Mouse (Mus musculus): ENCODE data around the gene Prss43. TPM values are rescaled to one million over a fixed set of nuclear protein-coding genes. Genes with fewer than 3 reads are reported as not detected.
"Not testable (repeated sequence)": the region's sequence is repeated elsewhere in the genome, so short reads cannot be mapped to it uniquely, and the experiment has no call there.

Gene Prss43
- polyA plus RNA-seq, 1 experiment = not detected

- no peaks in the 10 kb centered on the region for H3K9me3 ChIP-seq
- H3K27me3 ChIP-seq (replicated peaks) = peaks cover 37% of the 10 kb centered on the region
- no peaks in the 10 kb centered on the region for H3K36me3 ChIP-seq (replicated peaks; ENCODE audit: low read length)
- no peak for TF ChIP-seq FLI1 (IDR thresholded peaks at IDR 0.05; ENCODE audit: low read length)
- H3K4me3 ChIP-seq (replicated peaks) = no peak within 1 kb of the TSS
- H3K4me1 ChIP-seq = no peaks in the 10 kb centered on the region
These were observed 28.6 kb upstream of the Prss43 start, which contains the start of gene Prss42 for GRCm38 (mm10) chr9:110797866-110798265. TSS of gene Prss42 (plus strand) at chr9:110798166.

GRCm38 (mm10) chr9:110800834-110801479 is 25.5 kb upstream of the Prss43 start:
- Histone ChIP-seq H3K4me3 (replicated peaks) (no peak overlapping the region), H3K4me1 (peaks cover 4% of the 10 kb centered on the region; the same call in 1 of the 2 replicates), H3K9me3 (peaks cover 10% of the 10 kb centered on the region), H3K36me3 (replicated peaks; ENCODE audit: low read length) (no peaks in the 10 kb centered on the region), H3K27me3 (replicated peaks) (peaks cover 38% of the 10 kb centered on the region)
- no peak for TF ChIP-seq FLI1 (IDR thresholded peaks at IDR 0.05; ENCODE audit: low read length)
- TF ChIP-seq GATA1 (IDR thresholded peaks at IDR 0.05; ENCODE audit: borderline replicate concordance, low read length) = no peak

DNA sequence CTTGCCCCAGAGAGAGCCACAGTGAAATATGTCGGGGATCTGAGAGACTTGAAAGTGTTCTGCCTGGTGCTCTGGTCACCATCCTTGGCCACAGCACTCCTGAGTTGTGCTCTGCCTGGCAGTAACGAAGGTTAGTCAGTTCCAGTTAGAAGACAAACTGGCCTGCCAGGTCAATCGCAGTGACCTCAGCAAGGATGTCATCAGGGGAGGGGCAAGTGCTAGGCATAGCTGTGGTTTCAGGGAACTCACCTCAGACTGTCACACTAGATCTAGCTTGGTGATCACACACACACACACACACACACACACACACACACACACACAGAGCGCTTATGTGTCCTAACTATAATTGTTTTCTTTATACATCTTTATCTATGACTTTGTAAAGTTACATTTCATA is 23.2 kb upstream of the Prss43 start:
- H3K36me3 ChIP-seq (replicated peaks; ENCODE audit: low read length) = no peaks in the 10 kb centered on the region
- H3K4me3 ChIP-seq (replicated peaks) = no peak overlapping the region
- no peak for TF ChIP-seq GATA1 (IDR thresholded peaks at IDR 0.05; ENCODE audit: borderline replicate concordance, low read length)
- TF ChIP-seq FLI1 (IDR thresholded peaks at IDR 0.05; ENCODE audit: low read length) = no peak
- peaks cover 4% of the 10 kb centered on the region; the same call in 1 of the 2 replicates for H3K4me1 ChIP-seq
- H3K27me3 ChIP-seq (replicated peaks) = peaks cover 34% of the 10 kb centered on the region
- peaks cover 11% of the 10 kb centered on the region for H3K9me3 ChIP-seq

- Histone ChIP-seq H3K27me3 (replicated peaks) (peaks cover 27% of the 10 kb centered on the region), H3K4me1 (peaks cover 4% of the 10 kb centered on the region; the same call in 1 of the 2 replicates), H3K9me3 (peaks cover 13% of the 10 kb centered on the region), H3K4me3 (replicated peaks) (no peak overlapping the region), H3K36me3 (replicated peaks; ENCODE audit: low read length) (no peaks in the 10 kb centered on the region)
- TF ChIP-seq GATA1 (IDR thresholded peaks at IDR 0.05; ENCODE audit: borderline replicate concordance, low read length) (no peak), FLI1 (IDR thresholded peaks at IDR 0.05; ENCODE audit: low read length) (no peak)
These were observed 16.4 kb upstream of the Prss43 start for GRCm38 (mm10) chr9:110810051-110810450.

GRCm38 (mm10) chr9:110813789-110814188 is 12.7 kb upstream of the Prss43 start, which contains the start of gene Prss44:
TSS of gene Prss44 (plus strand) at chr9:110813994.
- Histone ChIP-seq H3K36me3 (replicated peaks; ENCODE audit: low read length) (no peaks in the 10 kb centered on the region), H3K4me3 (replicated peaks) (peak within 1 kb of the TSS; percentile 72), H3K9me3 (peaks cover 3% of the 10 kb centered on the region; the same call in 1 of the 2 replicates), H3K27me3 (replicated peaks) (peaks cover 51% of the 10 kb centered on the region), H3K4me1 (peaks cover 4% of the 10 kb centered on the region; the same call in 1 of the 2 replicates)
- no peak for TF ChIP-seq GATA1 (IDR thresholded peaks at IDR 0.05; ENCODE audit: borderline replicate concordance, low read length)
- no peak for TF ChIP-seq FLI1 (IDR thresholded peaks at IDR 0.05; ENCODE audit: low read length)

DNA sequence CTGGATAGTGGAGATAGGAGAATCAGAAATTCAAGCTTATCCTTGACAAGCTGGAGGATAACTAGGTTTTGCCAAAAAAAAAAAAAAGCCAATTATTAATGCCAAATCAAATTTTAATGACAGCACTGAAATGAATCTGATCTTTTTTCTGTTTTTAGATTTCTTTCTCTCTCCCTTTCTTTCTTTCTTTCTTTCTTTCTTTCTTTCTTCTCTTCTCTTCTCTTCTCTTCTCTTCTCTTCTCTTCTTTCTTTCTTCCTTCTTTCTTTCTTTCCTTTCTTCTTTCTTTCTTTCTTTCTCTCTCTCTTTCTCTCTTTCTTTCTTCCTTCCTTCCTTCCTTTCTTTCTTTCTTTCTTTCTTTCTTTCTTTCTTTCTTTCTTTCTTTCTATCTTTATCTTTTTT is 5.9 kb upstream of the Prss43 start:
- not testable (repeated sequence) for H3K4me3 ChIP-seq (replicated peaks); H3K36me3 ChIP-seq (replicated peaks; ENCODE audit: low read length); H3K4me1 ChIP-seq; H3K9me3 ChIP-seq
- H3K27me3 ChIP-seq (replicated peaks) = peaks cover 74% of the 10 kb centered on the region

DNA sequence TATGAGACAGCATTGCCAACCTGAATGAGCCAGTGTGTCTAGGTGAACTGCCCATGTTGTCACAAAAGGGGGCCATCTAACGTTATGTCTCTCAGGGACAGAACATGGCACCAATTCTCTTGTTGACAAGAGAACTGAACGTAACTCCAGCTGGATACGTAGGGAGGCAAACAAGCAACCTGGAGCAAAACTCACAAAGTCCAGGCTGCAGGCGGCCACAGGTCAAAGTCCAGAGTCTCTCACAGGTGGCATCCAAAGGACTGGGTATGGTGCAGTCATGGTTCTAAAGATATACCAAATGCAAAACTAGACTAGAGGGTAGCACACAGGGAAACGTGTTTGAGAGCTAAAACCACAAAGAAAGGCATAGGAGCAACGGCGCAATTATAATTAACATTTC is 5.1 kb upstream of the Prss43 start:
- H3K27me3 ChIP-seq (replicated peaks) = peaks cover 67% of the 10 kb centered on the region
- TF ChIP-seq FLI1 (IDR thresholded peaks at IDR 0.05; ENCODE audit: low read length) (no peak), GATA1 (IDR thresholded peaks at IDR 0.05; ENCODE audit: borderline replicate concordance, low read length) (no peak)
- no peak overlapping the region for H3K4me3 ChIP-seq (replicated peaks)

GRCm38 (mm10) chr9:110825426-110825825 is 1.1 kb upstream of the Prss43 start:
- Histone ChIP-seq H3K4me1 (peaks cover 13% of the 10 kb centered on the region), H3K27me3 (replicated peaks) (peaks cover 70% of the 10 kb centered on the region), H3K4me3 (replicated peaks) (no peak overlapping the region), H3K9me3 (peaks cover 4% of the 10 kb centered on the region), H3K36me3 (replicated peaks; ENCODE audit: low read length) (no peaks in the 10 kb centered on the region)
- TF ChIP-seq GATA1 (IDR thresholded peaks at IDR 0.05; ENCODE audit: borderline replicate concordance, low read length) (no peak), FLI1 (IDR thresholded peaks at IDR 0.05; ENCODE audit: low read length) (no peak)

More for the DNA sequence above, 5.1 kb upstream of the Prss43 start:
- Histone ChIP-seq H3K4me1 (peaks cover 13% of the 10 kb centered on the region), H3K9me3 (peaks cover 4% of the 10 kb centered on the region), H3K36me3 (replicated peaks; ENCODE audit: low read length) (no peaks in the 10 kb centered on the region)

DNA sequence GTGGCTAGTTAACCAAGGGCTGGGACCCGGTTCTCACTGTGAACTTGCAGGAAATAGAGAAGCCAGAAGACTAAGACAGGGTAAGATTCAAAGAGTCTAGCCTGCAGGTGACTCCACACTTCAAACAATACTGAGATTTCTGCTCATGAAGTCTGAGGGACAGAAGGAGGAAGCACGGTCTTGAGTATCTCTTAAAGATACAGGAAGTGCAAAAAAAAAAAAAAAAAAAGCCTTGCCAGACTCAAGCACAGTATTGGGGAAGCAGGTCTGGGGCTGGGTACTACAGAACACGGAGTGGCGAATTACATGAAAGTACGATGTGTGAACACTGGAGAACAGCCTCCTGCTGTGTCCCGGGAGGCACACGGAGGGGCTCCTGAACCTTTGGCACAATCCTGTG is 658 bp upstream of the Prss43 start:
- Histone ChIP-seq H3K27me3 (replicated peaks) (peaks cover 74% of the 10 kb centered on the region), H3K4me3 (replicated peaks) (no peak overlapping the region), H3K9me3 (peaks cover 4% of the 10 kb centered on the region), H3K36me3 (replicated peaks; ENCODE audit: low read length) (no peaks in the 10 kb centered on the region), H3K4me1 (peaks cover 13% of the 10 kb centered on the region)
- TF ChIP-seq GATA1 (IDR thresholded peaks at IDR 0.05; ENCODE audit: borderline replicate concordance, low read length) (no peak), FLI1 (IDR thresholded peaks at IDR 0.05; ENCODE audit: low read length) (no peak)

DNA sequence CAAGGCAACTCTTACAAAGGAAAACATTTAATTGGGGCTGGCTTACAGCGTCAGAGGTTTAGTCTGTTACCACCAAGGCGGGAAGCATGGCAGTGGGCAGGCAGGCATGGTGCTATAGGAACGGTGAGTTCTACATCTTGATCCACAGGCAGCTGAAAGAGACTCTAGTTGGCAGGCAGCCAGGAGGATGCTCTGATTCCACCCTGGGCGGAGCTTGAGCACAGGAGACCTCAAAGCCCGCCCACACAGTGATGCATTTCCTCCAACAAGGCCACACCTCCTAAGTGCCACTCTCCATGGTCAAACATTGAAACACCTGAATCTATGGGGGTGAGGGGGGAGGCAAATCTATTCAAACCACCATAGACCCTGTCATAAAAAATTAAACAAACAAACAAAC is 6.5 kb downstream of the Prss43 start:
- peaks cover 57% of the 10 kb centered on the region for H3K27me3 ChIP-seq (replicated peaks)
- TF ChIP-seq FLI1 (IDR thresholded peaks at IDR 0.05; ENCODE audit: low read length) (no peak), GATA1 (IDR thresholded peaks at IDR 0.05; ENCODE audit: borderline replicate concordance, low read length) (no peak)
- H3K4me3 ChIP-seq (replicated peaks) = no peak overlapping the region
- H3K9me3 ChIP-seq = no peaks in the 10 kb centered on the region
- no peaks in the 10 kb centered on the region for H3K36me3 ChIP-seq (replicated peaks; ENCODE audit: low read length)
- no peaks in the 10 kb centered on the region; the same call in 1 of the 2 replicates for H3K4me1 ChIP-seq

Data from megakaryocyte, embryonic 14.5 days (primary cell).